Mouse (Mus musculus) gastrocnemius, postnatal 10 days (tissue): ENCODE measurements around the gene BC030867. TPM values are rescaled to one million over a fixed set of nuclear protein-coding genes. Genes with fewer than 3 reads are reported as not detected.
A peak's percentile ranks its signal among the peaks of the same experiment; 100 is the strongest.

Experiments
- DNase-seq: peaks from one replicate; pipeline ENCODE4 v3.0.0; 2021; ENCODE audit warnings: mixed read lengths
- total RNA-seq, 2 experiments: library from RNA; stranded (reverse); gene quantifications; 2 replicates each; pipeline ENCODE4 v1.2.3; 2021

BC030867 gene
- total RNA-seq, 2 experiments from 2014 or later: 0.99 to 1.2 TPM

DNA sequence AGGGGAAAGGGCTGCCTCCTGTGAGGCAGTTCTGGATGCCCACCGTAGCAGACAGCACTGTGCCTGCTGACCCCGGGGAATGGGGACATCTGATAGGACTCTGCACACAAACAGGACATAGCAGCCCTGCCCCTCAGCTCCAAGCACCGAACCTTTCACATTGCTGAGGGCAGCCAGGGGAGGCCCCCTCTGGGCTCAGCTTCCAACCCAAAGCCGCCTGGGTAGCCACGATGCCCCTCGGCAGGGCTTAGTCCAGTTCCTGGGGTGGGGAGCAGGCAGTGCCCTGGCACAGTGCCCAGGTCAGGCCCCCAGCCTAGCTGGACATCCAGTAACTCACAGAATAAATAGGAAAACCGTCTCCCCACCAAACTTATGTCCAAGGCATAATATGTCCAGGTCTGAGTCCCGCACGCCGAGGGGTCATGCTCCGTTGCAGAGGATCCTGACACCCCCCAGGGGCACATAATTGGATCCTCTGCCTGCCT, 42.4 kb downstream of the BC030867 start:
- no peak for DNase-seq

DNA sequence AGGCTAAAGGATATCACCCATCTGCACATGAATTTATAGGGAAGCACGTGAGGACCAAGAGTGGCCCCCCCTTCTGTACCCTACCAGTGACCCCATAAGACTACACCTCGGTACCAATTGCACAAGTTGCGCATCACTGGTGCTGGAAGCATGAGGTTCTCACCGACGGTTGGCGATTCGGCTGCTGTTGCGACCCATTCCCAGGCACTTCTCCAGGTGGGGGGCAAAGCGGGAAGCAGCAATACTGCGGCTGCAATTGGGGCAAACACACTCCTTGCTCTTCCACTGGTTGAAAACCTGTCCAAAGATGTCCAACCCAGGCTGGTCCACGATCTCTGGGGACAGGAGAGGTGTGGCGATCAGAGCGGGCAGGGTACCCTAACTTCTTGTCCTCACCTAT, 45.3 kb downstream of the BC030867 start:
- no peak for DNase-seq

DNA sequence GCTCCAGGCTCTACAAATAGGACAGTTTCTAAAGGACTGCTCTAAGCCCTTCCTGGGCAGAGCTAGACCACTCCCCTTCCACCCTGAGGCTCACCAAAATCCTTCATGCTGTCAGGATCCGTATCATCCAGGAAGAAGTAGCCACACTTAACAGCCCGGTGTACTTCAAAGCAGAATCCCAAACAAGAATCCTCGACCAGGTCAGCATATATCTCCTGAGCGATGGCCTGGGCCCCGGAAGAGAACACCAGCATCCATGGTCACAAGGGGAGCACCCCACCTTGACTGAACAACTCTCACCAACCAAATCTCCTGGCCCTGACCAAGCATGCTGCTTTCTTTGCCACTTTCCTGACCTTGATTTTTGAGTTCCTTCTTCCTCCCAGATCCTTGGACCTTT, 45.7 kb downstream of the BC030867 start:
- no peak for DNase-seq

DNA sequence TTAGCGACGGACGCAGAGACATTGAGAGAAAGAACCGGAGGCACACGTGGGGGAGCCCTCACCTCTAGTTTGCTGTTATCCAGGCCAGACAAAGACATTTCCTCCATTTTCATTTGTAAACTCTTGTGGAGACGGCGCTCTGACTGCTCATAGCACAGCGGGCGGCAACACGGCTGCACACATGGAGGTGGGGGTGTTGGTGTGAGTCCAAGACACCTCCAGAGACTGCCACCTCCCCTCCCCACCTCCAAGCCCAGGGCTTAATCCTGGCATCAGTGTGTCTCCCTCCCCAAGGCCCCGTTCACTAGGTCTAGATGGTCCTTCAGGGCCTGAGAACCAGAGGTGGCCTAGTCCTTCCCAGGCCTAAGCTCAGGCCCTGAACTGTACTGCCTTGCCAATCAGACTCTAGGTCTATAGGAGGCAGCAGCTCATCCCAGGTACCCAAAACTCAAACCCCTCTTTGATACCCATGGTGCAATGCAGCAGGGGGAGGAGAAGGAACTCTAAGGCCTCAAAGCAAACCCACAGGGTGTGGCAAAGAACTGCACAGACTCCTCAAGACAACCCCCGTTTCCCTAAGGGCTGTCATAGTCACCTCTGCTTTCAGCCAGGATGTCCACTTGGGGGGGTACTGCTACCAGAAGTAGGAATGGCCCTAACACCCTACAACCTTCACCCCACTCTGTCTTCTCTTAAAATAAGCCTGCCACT, 46.4 kb downstream of the BC030867 start:
- DNase-seq: no peak

DNA sequence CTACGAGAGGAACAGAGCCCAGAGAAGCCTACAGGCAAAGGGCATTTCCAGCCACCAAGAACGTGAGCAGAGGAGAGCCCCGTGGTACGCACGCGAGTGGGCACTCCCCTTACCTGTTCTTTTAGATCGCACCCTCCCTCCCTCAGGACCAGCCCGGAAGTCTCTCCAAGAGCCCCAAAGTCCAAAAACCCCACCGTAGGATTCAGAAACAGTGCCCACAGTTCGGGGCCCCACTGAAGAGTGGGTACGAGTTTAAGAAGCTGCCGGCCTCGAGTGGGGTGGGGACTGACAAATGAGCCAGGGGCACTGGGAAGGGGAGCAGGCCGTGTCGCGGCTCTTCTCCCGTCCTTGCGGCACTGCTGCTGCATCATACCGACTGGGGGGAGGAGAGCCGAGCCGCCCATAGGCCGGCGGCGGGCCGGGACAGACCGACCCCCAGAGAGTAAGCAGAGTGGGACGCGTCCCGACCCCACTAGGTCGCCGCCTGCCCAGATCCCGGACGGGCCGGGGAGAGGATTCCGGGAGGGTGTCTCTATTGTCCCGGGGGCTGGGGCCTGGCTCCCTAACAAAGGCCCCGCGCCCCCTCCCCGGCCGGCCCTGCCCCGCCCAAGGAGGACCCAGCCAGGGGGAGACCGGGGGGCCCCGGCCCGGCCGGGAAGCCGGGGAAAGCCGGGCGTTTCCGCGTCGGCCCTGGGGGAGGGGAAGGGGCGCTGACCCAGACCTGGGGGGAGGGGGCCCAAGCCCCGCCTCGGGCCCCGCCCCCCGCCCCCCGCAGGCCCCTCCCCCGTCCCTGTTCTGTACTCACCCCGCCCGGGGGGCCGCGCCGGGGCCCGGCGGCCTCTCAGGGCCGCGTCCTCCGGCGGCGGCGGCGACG, 47.2 kb downstream of the BC030867 start:
- peak; percentile 69 for DNase-seq

DNA sequence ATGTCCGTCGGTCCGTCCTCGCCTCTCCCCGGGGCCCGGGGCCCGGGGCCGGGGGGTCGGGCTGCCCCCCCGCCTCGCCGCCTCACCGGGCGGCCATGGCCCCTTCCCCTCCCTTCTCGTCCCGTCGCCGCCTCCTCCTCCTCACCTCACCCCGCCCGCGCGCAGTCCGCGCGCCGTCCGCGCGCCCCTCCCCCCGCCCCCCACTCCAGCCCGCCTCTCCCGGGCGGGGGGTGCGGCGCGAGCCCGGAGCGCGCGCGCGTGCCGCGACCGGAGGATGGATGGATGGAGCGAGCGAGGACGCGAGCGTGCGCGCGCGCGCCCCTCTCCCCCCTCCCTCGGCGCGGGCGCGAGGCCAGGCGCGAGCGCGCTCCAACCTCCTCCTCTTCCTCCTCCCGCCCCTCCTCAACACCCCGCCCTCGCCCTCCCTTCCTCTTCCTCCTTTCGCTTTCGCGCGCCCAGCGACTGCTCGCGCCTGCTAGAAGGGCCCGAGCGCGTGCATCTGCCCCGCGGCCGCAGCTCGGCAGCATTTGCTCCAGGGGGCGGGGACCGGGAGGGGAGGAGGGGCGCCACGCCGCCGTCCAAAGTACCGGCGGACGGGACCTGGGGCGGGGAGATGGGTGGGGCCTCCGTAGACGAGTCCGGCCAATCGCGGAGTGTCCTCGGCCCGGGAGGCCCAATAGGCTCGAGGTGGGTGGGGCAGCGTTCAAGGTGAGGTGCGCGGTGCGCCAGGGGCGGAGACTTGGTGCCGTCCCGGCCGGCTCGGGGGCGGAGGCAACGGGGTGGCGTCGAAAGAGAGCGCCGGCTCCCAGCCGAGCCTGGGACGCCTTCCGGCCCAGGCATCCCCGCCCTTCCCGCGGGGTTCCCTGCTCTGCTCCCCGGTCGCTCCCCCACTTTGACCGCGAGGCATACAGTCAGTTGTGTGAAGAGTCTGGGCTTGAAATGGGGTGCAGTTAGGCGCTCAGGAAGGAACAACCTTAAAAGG, 48.1 kb downstream of the BC030867 start, which contains the start of gene Atxn7l3:
TSS of gene Atxn7l3 (minus strand) at position 141 of the 982 bp plus-strand sequence.
- DNase-seq: peak; percentile 95

DNA sequence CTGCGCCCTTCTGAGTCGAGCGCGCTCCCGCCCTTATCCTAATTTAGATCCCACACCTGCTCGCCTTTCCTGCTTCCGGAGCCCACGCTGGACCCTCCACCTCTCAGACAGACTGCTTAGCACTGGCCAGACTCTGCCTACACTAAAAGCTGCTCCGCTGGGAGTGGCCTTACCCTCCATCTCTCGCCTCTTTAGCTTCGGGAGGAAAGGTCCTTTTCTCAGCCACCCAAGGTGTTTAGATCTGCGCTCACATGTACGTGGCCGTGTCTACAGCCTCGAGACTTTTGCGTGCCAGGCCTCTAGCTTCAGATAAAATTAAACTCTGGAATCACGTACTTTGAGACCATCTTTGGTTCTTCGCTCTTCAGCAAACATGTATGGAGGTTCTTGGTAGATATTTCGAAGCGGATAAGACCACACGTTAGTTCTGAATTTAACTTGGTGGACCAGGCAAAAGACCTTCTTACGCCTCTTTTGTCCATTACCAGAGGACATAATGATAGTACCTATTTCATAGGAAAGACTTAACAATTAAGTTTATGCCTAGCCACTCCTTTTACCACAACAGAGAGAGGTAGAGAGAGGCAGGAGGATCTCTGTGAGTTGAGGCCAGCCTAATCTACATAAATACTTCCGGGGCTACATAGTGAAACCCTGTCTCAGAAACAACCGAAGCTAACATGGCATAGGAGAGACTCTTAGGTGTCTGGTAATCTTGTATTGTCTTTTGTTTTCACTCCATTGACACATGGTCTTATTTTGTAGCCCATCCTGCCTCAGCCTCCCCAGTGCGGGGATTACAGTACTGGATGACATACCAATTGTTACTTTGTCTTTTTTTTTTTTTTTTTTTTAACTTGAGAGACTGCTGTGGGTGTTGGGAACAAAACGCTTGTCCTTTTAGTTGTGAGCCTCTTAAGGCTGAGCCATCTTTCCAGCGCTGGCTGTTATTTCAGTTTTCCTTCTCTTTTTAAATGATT, 49.2 kb downstream of the BC030867 start:
- DNase-seq: no peak

DNA sequence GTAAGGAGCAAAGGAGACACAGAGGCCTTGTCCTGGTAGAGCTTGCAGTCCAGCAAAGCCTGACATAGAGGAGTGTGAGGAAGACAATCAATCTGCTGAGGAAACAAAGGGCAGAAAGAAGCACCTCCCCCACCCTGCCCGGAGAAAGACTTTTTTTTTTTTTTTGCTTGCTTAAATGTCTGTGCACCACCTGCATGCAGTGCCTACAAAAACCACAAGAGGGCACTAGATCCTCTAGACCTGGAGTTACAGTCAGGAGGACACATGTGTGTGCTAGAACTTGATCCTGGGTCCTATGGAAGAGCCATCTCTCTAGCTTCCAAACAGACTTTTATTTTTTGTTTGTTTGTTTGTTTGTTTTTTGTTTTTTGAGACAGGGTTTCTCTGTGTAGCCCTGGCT, 51.2 kb downstream of the BC030867 start:
- peak; percentile 60 for DNase-seq

DNA sequence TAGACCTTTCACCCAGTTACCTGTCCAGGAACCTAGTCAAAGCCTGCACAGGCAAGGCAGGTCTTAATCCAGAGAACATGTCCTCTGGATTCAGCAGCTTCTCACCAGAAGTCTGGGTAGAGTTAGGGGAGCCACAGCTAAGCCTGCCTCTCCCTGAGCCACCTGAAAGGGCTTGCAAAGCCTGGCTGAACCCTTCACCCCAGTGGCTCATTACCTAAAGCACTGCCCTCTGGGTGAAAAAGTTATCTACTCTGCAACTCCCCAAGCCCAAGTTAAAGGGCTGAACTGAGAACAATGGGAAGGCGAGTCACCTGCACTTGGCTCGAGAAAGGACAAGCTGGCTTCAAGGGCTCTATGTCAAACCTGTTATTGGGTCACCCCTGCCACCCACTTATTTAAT, 55.5 kb downstream of the BC030867 start:
- DNase-seq: no peak

DNA sequence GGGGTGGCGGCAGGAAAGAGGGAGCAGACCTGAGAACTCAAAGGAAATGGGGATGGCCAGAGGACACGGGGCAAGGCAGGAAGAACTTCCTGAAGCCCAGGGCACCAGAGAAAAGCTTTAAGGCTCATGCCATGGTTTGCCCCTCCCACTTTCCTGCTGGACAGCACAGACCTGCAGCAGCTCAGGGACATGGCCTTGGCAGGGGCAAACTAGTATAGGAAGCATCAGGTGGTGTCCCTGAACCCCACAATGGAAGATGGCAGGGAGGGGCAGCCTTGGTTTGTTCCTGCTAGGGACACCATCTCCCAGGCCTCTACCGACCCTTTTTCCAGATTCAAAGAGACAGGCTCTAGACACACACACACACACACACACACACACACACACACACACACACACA, 56.7 kb downstream of the BC030867 start:
- DNase-seq: peak; percentile 4

DNA sequence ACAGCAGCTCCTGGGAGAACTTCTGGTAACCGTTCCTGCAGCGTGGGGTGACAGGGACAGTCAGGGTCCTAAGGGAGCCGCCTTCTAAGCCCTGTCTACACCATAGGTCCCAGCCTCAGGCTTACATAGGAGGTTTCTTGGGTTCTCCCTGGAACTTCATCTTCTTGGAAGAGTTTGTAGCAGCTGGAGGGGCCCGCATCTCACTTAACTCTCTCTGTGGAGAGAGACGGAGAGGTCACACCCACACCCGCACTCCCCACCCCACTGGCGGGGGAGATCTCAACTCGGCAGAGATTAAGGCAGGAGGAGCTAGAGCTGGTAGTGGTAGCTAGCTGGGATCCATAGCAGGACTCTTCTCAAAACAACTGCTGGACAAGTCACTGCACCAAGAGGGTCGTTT, 59.4 kb downstream of the BC030867 start:
- DNase-seq: peak; percentile 5

DNA sequence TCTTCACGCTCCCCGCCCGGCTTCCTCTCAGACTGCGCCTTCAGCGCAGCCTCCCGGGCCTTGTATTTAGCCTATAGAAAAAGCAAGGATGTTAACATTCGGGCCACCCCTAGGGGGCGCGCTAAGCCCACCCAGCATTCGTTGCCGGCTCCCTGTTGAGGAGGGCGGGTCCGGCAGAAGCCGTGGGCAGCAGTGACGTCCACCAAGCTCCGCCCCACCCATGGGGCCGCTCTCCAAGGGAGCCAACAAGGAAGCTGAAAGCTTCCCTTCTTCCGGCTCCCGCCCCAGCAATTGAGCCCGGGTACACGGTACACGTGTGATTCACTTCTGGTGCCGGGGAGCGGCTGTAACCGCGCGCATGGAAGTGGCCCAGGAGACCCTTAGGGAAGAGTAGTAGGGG, 60.3 kb downstream of the BC030867 start:
- DNase-seq: peak; percentile 97

DNA sequence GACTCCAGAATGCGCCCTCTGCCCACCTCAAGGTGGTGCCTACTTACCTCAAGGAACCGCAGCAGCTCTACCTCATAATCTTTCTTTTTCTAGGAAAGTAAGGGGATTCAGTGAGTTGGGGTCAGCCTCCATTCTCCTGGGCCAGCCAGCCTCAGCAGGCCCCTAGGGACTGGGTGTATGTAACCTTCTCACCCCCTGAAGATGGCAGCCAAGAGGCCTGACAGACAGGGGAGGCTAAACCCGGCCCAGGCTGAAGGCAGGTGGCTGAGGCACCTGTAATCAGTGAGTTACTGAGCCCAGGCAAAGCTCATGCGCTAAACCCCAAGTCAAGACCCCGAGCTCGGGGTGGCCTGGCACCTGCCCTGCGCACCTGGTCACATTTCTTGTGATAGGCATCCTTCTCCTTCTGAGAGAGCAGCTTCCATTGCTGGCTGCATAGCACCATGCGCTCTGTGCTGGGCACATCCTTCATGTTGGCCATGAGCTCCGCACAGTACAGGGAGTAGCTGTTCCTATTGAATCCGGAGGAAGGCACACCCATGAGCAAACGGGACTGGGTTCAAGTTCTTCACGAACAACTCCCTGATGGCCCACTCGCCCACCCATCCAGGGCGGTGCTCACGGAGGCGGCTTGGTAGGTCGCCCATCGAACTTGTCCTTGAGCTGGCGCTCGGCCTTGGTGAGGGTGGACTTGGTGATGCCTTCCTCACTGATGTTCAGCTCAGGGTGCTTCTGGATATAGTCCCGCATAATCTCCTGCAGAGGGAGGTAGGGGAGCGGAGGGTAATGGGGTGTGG, 61.3 kb downstream of the BC030867 start:
- no peak for DNase-seq

DNA sequence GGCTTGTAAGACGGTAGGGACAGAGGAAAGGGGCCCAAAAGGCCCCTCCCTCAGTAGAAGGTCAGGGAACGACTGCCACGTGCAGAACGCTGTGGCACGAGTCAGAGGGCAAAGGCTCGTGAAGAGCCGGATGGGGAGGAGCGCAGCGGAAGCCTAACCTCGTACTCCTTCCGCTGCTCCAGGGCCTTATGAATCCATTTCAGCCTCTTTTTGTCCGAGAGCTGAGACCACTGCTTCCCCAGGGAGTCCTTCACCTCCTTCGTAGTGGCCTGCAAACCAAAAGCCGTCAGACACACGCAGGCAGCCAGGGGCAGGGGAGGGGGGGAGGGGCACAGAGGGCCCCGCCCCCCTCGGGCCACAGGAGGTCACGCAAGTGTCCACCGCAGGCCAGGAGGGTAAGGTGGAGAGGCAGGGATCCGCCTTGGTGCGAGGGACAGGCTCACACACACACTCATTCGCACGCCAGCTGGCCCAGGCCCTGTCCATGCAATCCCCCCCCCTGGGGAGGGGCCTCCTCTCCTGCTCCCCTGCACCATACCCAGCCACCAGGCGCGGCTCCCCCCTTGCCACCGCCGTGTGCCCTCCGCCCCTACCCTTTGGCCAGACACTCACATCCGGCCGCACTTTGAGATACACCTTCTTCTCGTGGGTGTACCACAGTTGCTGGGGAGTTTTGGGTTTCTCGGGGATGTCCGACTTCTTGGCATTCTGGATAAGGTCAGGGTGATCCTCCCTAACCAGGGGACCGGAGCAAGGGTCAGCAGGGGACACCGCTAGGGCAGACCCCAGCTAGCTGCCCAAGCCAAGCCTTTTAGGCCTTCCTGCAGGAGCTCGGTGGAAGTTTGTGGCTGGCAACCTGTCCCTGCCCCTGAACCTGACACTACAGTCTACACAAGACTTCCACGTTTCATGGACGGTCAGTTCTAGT, 62.4 kb downstream of the BC030867 start:
- no peak for DNase-seq

DNA sequence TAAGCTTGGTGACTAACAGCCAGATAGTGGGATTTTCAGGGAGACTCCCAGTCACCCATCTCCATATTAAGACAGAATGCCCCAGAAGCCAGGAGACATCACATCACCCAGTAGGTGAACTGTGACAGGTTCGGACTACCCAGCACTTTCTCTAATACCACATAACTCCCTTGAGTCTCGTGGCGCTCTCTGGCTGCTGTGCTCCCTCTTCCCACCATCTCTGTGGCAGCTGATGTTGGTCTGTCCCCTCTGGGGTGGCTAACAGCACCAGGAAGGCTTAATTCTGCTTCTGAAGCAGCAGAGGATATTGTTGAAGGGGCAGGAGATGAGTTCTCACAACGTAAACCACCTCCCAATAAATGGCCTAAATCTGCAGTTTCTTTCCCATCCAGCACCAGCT, 63.3 kb downstream of the BC030867 start:
- no peak for DNase-seq

DNA sequence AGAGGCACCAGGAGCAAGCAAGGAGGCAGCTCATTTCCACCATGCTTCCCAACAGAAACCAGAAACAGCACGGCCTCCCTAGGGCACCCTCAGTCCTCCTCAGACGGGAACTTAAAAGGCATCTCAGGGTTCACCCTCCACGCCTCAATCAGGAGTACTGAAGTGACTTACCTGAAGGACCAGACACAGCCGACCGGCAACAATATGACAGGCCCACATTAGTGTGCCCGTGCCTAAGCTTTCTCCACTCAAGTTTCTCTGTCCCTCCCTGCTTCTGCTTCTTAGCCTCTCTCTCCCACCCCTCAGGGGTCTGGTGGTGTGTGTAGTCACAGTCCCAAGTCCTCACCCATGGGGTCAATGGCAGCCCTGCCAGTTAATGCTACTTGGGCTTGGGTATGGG, 63.9 kb downstream of the BC030867 start:
- no peak for DNase-seq

DNA sequence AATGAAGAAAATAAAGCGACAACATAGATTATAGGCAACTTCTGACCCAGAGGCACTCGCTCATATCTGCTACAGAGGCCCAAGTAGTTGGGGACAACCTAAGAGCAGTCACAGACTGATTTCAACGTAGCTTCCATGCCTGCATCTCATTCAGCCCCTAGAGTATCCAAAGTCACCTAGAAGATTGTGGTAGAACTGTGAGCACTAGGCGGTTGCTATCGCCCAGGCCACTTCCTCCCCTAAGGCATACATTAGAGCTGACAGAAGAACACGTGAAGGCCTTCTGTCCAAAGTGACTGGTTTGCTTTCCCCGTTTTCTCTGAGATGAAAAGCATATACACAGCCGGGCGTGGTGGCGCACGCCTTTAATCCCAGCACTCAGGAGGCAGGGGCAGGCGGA, 65.6 kb downstream of the BC030867 start:
- no peak for DNase-seq
